Mouse (Mus musculus): Measurements from ENCODE around the gene Pfdn6.

DNA sequence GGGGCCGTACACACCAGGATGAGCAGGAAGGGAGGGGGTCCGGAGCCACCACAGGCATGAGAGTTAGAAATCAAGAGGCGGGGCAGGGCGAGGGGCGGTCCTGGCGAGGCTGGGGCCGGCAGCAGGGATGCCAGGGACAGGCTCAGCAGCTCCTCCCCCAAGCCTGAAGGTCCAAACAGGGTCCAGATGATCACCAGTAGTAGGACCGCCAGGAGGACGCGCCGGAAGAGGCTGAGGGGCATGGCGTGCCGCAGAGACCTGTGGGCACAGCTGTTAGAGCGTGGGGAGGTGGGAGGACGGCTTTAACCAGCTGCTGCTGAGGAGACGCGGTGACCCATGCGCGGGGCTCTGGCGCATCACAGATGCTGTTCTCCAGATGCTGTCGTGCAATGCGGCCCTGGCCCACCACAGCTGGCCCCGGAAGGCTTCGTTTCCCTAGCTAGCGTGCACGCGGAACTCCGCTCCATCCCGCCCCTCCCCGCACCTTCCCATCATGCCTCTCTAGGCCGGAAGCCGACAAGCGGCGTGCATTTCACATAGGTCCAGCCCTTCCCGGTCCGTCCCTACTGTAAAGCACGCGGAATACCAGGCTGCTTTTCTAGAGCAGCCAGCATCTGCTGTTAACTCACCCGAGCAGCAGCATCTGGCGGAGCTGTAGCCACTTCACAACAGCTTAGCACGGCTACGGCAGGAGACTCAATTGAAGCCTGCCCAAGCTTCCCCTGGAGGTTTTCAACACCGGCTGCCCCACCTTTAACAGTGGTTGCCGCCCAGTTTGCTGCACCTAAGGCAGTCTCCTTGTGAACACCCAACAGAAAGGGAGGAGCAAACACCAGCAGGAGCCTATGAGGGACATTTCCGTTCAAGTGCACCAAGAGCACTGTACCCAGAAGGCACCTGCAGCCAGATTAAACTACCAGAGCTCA is 11.1 kb upstream of the Pfdn6 start, which contains the start of gene B3galt4:
- no peak for TF ChIP-seq CTCF (IDR thresholded peaks at IDR 0.05; ENCODE audit: low read depth, low read length)
- TF ChIP-seq POLR2A (IDR thresholded peaks at IDR 0.05; ENCODE audit: borderline replicate concordance, low read depth, low read length), result no peak; the same call in 1 of the 2 replicates
